Mouse (Mus musculus) left cerebral cortex, postnatal 10 days (tissue): ENCODE measurements around the gene Vmn2r47. TPM values are rescaled to one million over a fixed set of nuclear protein-coding genes. Genes with fewer than 3 reads are reported as not detected.
"Not testable (repeated sequence)": the region's sequence is repeated elsewhere in the genome, so short reads cannot be mapped to it uniquely, and the experiment has no call there.

Source experiments
- DNase-seq, 2 experiments: peaks; one replicate each; pipeline ENCODE4 v3.0.0; 2021 to 2022; ENCODE audit warnings: low spot score in 2 of 2, mixed read lengths in 1 of 2; ENCODE audit errors: extremely low spot score in 1 of 2
- intact Hi-C: fragments of 180-260 bp; cut with DNase I; formaldehyde crosslinking; loops from one replicate; pipeline ENCODE4 v1.15.1; 2025
- total RNA-seq, 2 experiments: library from RNA; stranded (reverse); gene quantifications; 2 replicates each; pipeline ENCODE4 v1.2.3; 2021

The Vmn2r47 gene
- total RNA-seq, result not detected

DNA sequence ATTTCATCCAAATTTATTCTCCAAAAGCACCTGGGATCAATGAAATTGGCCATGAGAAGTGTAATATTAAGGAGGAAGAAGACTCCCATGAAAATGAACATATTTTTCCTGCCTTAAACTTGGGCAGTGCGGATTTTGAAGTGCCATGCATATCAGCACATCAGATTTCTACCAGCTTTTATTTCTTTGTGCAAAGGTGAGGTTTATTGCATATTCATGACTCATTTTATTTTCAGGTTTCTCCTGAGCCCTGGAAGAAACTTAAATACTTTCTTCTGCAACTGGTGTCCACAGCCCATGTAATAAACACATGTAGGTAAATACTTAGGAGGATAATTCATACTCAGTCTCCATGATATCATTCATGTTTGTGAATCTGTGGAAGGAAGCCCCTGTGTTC is at the start of gene Vmn2r47:
Gene Vmn2r47, minus strand, starts transcription at position 101 of the 400 bp plus-strand sequence.
- intact Hi-C loops, DNase-seq: not testable (repeated sequence)

- intact Hi-C loops, DNase-seq: not testable (repeated sequence)
These were observed 70.7 kb downstream of the Vmn2r47 start, which contains the start of gene Vmn2r46 for GRCm38 (mm10) chr7:9770471-9770870. Vmn2r46 (minus strand) TSS chr7:9770571.

Other genes with a start within 250 kb of the Vmn2r47 start
- gene Vmn2r46, start 70.8 kb downstream of the Vmn2r47 start, total RNA-seq, result not detected
- gene Vmn2r48, start 112.3 kb upstream of the Vmn2r47 start, total RNA-seq, result not detected
- not detected for gene Vmn2r49, start 150.9 kb upstream of the Vmn2r47 start, total RNA-seq
- not detected for gene Vmn2r50, start 212.0 kb upstream of the Vmn2r47 start, total RNA-seq